Mouse (Mus musculus) lung, postnatal 0 days (tissue): ENCODE measurements at regions not wholly inside any gene's neighbourhood (a gene's known extent, or its start where the extent isn't known, plus 50 kb on each side); places are given as distances from the start of the nearest gene placed in this dataset.
A peak's percentile ranks its signal among the peaks of the same experiment; 100 is the strongest.

Experiments
- ATAC-seq: fragments of 200-750 bp; cut with Nextera tagmentation; 2 replicates; pipeline ENCODE4 v1.8.0; 2017; ENCODE audit warnings: moderate library complexity
- DNase-seq: peaks from one replicate; pipeline ENCODE4 v3.0.0-alpha.2; 2016; ENCODE audit warnings: low spot score
- H3K27ac ChIP-seq: fragments of 300-500 bp; sonication (generic); 2 replicates; pipeline ENCODE4 v1.5.1; 2014; ENCODE audit warnings: antibody characterized with exemption, mild to moderate bottlenecking, low read length, mixed read lengths
- H3K27me3 ChIP-seq: fragments of 300-500 bp; sonication (generic); replicated peaks from 2 replicates; pipeline ENCODE4 v1.6.1; 2014; ENCODE audit warnings: low read length, mixed read lengths; ENCODE audit not compliant: insufficient read depth
- H3K36me3 ChIP-seq: fragments of 300-500 bp; sonication (generic); 2 replicates; pipeline ENCODE4 v1.6.1; 2014; ENCODE audit warnings: low read length, mixed read lengths; ENCODE audit not compliant: insufficient read depth
- H3K4me1 ChIP-seq: fragments of 300-500 bp; sonication (generic); 2 replicates; pipeline ENCODE4 v1.6.1; 2014; ENCODE audit warnings: antibody characterized with exemption, low read depth, low read length, mixed read lengths; ENCODE audit not compliant: insufficient read depth
- H3K4me2 ChIP-seq: fragments of 300-500 bp; sonication (generic); replicated peaks from 2 replicates; pipeline ENCODE4 v1.6.1; 2014; ENCODE audit warnings: low read depth, mild to moderate bottlenecking, low read length, moderate library complexity, mixed read lengths
- H3K4me3 ChIP-seq: fragments of 300-500 bp; sonication (generic); 2 replicates; pipeline ENCODE4 v1.5.1; 2014; ENCODE audit warnings: low read depth, low read length
- H3K9ac ChIP-seq: fragments of 300-500 bp; sonication (generic); replicated peaks from 2 replicates; pipeline ENCODE4 v1.6.1; 2014; ENCODE audit warnings: low read depth, mild to moderate bottlenecking
- H3K9me3 ChIP-seq: fragments of 300-500 bp; sonication (generic); 2 replicates; pipeline ENCODE4 v1.6.1; 2016; ENCODE audit warnings: low read length, mixed read lengths
- CTCF ChIP-seq: IDR thresholded peaks from 2 replicates; pipeline ENCODE4 v1.5.1; 2016; ENCODE audit warnings: antibody characterized with exemption, mild to moderate bottlenecking
- EP300 ChIP-seq: IDR thresholded peaks from 2 replicates; pipeline ENCODE4 v1.6.1; 2016; ENCODE audit warnings: antibody characterized with exemption, mild to moderate bottlenecking, control low read depth
- WGBS: fragments of 180-500 bp; shearing (Covaris S2); extraction: QIAGEN DNeasy Blood & Tissue Kit; methylation state at CpG from one replicate; pipeline ENCODE4 v1.1.7; 2014; 5-methylcytosine and 5-hydroxymethylcytosine counted together

DNA sequence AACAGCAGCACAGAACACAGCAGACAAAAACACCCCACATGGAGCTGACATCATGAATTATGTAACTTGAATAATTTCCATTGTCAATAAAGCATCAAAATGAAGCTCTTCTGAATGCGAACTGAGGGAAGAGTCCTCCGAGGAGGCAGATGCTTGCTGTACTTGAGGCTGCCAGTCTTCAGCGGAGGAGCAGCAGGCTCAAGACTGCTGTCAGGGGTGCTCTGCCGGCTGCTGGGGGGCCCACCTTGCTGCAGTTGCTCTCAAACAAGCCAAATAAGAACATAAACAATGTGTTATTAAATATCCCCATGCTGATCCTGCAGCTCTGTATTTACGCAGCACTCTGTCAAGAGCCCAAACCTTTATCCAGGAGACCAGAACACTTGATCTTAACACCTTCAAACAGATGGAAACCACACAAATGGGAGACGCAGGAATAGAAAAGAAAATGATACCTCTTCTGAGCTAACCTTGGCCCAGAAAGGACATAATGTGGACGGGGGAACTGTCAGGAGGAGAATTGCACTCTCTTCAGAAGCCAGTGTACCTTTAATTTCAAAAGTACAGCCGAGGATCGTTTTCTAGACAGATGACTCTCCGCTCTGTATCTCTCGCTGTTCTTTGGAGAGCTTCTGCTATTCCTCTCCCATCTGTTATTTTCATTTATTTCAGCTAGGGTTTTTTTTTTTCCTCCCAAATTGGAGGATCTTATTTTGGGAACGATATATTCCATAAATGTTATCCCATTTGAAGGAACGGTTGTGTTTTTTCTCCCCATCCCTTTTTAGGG, 612.0 kb upstream of the Arid1b start:
- DNase-seq (no peak), ATAC-seq (no peak)
- Histone ChIP-seq H3K4me1 (no peaks in the 10 kb centered on the region), H3K4me3 (no peak overlapping the region), H3K9ac (no peak overlapping the region), H3K27ac (no peak overlapping the region), H3K4me2 (no peak overlapping the region), H3K9me3 (no peaks in the 10 kb centered on the region), H3K27me3 (no peaks in the 10 kb centered on the region), H3K36me3 (no peaks in the 10 kb centered on the region)
- no peak for TF ChIP-seq CTCF
- no peak for TF ChIP-seq EP300
- 69% methylated on average over 13 of the region's 13 CpGs for WGBS

GRCm38 (mm10) chr17:4382716-4383115, 611.4 kb upstream of the Arid1b start:
- Histone ChIP-seq H3K36me3 (no peaks in the 10 kb centered on the region), H3K27me3 (no peaks in the 10 kb centered on the region), H3K9me3 (no peaks in the 10 kb centered on the region), H3K4me2 (no peak overlapping the region), H3K4me3 (no peak overlapping the region), H3K4me1 (no peaks in the 10 kb centered on the region), H3K27ac (no peak overlapping the region), H3K9ac (no peak overlapping the region)
- TF ChIP-seq EP300, result no peak
- TF ChIP-seq CTCF, result no peak
- ATAC-seq (no peak), DNase-seq (no peak)

- 53% methylated on average over 4 of the region's 4 CpGs for WGBS
These were observed 606.5 kb upstream of the Arid1b start for GRCm38 (mm10) chr17:4387616-4388015.

GRCm38 (mm10) chr17:4390012-4390411, 604.1 kb upstream of the Arid1b start:
- DNase-seq (no peak), ATAC-seq (no peak)
- no peak overlapping the region for H3K9ac ChIP-seq
- no peaks in the 10 kb centered on the region for H3K27me3 ChIP-seq
- H3K4me3 ChIP-seq, result no peak overlapping the region
- no peaks in the 10 kb centered on the region; the same call in 1 of the 2 replicates for H3K4me1 ChIP-seq
- H3K9me3 ChIP-seq, result no peaks in the 10 kb centered on the region
- no peak overlapping the region for H3K4me2 ChIP-seq
- 73% methylated on average over 4 of the region's 4 CpGs for WGBS
- H3K36me3 ChIP-seq, result no peaks in the 10 kb centered on the region
- TF ChIP-seq CTCF (no peak), EP300 (no peak)
- H3K27ac ChIP-seq, result no peak overlapping the region

More at GRCm38 (mm10) chr17:4387616-4388015, 606.5 kb upstream of the Arid1b start:
- no peaks in the 10 kb centered on the region for H3K36me3 ChIP-seq
- H3K9ac ChIP-seq, result no peak overlapping the region
- no peaks in the 10 kb centered on the region for H3K9me3 ChIP-seq
- H3K4me3 ChIP-seq, result no peak overlapping the region
- no peak overlapping the region for H3K4me2 ChIP-seq
- ATAC-seq (no peak), DNase-seq (no peak)
- no peaks in the 10 kb centered on the region; the same call in 1 of the 2 replicates for H3K4me1 ChIP-seq
- H3K27me3 ChIP-seq, result no peaks in the 10 kb centered on the region
- no peak overlapping the region for H3K27ac ChIP-seq
- TF ChIP-seq EP300, result no peak

DNA sequence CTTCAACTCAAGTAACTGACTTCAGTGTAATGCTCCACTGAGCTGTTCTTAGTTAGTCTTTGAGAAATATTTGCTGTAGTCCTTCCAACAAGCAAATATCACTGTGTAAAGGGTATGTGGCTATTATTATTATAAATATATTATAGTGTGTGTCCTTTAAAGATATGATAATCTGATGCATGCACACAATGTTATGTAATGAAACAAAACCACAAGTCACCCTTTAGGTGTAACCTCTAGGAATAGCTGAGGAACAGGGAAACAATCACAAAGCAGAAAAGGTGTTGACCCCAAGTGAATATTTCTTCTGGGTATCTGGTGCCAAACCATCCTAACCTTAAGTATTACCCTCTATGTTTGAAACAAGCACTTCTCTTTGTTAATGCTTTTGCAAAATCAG, 603.6 kb upstream of the Arid1b start:
- no peak for TF ChIP-seq EP300
- no peak for TF ChIP-seq CTCF
- no peak for ATAC-seq
- Histone ChIP-seq H3K4me1 (no peaks in the 10 kb centered on the region; the same call in 1 of the 2 replicates), H3K4me3 (no peak overlapping the region), H3K36me3 (no peaks in the 10 kb centered on the region), H3K27me3 (no peaks in the 10 kb centered on the region), H3K9ac (no peak overlapping the region), H3K9me3 (no peaks in the 10 kb centered on the region), H3K4me2 (no peak overlapping the region), H3K27ac (no peak overlapping the region)
- DNase-seq, result no peak

- H3K9ac ChIP-seq, result no peak overlapping the region
- WGBS, result 24% methylated on average over 1 of the region's 1 CpGs
- H3K4me2 ChIP-seq, result no peak overlapping the region
- H3K27me3 ChIP-seq, result no peaks in the 10 kb centered on the region
- H3K36me3 ChIP-seq, result no peaks in the 10 kb centered on the region
- no peak overlapping the region for H3K4me3 ChIP-seq
- no peak overlapping the region for H3K27ac ChIP-seq
- ATAC-seq (peak; percentile 66), DNase-seq (peak; percentile 70)
- no peaks in the 10 kb centered on the region; the same call in 1 of the 2 replicates for H3K4me1 ChIP-seq
- no peak for TF ChIP-seq EP300
- TF ChIP-seq CTCF, result no peak
- no peaks in the 10 kb centered on the region for H3K9me3 ChIP-seq
These were observed 602.9 kb upstream of the Arid1b start for GRCm38 (mm10) chr17:4391210-4391609.
